Mouse (Mus musculus): ENCODE measurements at regions not wholly inside any gene's neighbourhood (a gene's known extent, or its start where the extent isn't known, plus 50 kb on each side); places are given as distances from the start of the nearest gene placed in this dataset.
A peak's percentile ranks its signal among the peaks of the same experiment; 100 is the strongest.

GRCm38 (mm10) chr13:84644024-84644423 is 421.9 kb downstream of the Tmem161b start:
- no peak for DNase-seq (ENCODE audit: low spot score)

GRCm38 (mm10) chr13:84646899-84647298 is 424.8 kb downstream of the Tmem161b start:
- no peak for DNase-seq (ENCODE audit: low spot score)

DNA sequence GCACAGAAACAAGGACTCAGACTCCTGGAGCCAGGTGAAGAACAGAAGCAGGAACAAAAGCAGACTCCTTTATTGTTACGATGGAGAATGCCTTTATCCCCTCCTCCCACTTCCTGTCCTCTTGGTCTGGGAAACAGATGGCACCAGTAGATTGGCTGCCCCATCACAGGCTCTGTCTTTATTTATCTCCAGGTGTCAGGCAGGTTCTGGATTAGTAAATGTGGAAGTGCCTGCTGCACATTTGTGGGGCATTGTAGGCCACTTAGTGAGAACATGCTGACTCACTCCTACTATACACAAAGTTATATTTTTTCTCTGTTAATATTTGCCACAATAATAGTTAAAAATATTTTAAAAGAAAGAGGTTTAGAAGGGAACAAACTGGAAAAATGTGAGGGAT is 426.0 kb downstream of the Tmem161b start:
- no peak for DNase-seq (ENCODE audit: low spot score)

DNA sequence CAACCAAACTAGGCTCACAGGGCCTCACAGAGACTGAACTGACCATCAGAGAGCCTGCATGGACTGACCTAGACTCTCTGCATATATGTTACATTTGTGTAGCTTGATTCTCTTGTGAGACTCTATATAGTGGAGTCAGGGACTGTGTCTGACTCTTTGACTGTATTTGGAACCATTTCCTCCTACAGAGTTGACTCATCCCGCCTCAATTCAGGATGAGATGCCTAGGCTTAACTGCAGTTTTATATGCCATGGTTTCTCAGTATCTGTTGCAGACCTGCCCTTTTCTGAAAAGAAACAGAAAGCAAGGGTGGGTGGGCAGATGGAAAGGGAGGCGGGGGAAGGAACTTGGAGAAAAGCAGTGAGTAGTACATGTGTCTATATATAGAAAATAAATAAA is 441.9 kb downstream of the Tmem161b start:
- DNase-seq (ENCODE audit: low spot score), result no peak

DNA sequence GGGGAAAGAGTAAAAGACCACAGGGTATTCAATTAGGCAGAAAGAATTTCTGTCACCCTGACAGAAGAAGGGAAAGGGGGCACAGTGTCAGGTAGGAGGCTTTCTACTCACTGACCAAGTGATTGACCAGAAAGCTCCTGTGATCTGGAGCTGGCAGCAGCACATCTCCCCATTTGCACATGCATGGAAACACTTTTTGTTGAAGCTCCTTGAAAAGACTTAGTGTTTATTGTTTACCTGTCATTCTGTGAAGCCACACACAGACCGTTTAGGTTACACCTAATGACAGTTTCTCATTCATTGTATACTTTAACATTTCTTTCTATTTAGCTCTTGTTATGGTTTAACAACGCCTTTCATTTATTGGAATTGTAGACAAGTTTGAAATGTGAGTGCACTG is 458.9 kb downstream of the Tmem161b start:
- DNase-seq (ENCODE audit: low spot score), result no peak

DNA sequence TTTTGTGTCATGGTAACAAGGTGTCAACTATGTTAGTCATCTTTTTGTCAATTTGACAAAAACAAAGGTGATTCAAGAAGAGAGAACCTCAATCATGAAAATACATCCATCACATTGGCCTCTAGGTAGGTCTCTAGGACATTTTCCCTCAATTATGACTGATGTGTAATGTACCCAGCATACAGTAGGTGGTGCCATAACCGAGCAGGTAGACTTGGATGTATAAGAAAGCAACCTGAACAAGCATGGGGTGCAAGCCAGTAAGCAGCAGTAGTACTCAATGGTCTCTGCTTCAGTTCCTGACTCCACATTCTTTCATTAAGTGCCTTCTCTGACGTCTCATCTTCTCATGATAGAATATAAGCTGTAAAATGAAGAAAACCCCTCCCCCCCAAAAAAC is 463.8 kb downstream of the Tmem161b start:
- no peak for DNase-seq (ENCODE audit: low spot score)

DNA sequence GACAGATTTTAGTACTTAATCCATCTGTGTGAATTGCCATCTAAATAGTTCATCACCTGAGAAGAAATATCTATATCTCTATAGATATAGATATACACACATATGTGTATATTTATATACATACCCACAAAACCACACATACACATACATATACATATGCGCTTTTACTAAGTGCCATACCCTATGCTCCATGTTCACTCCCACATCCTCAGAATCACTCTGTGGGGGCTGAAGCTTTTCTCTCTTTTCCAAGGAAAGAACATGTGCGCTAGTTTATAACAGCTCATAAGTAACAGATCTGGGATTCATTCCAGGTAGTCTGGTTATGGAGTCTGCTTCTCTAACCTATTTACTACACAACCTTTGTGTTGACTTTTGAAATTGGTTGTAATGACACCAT is 471.4 kb downstream of the Tmem161b start:
- no peak for DNase-seq (ENCODE audit: low spot score)

DNA sequence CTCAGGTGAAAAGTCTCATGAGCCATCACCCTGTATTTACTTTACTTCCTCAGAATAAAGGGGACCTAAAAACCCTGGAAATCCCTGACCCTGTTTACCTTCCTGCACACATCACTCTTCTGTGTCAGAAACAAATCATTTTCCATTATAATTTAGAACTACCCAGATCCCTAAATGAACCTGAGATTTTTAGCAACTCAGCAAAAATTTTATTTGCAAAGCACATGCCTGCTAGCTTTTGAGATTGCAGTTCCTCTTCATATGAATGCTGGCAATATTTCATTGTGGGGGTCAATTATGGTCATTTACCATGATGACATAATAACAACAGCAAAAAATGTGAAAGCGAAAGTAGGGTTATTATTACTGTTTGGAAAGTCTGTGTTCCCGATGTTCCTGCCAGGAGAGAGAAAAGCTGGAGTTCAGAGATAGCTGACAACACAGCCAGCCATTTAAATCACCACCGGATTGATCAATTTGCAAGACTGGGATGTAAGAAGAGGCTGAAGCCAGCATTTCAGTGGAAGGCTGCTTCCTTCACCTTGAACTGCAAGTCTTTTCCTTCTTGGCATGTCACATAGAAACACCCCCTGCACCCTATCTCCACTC is 476.5 kb downstream of the Tmem161b start:
- DNase-seq (ENCODE audit: low spot score), result no peak

- DNase-seq (ENCODE audit: low spot score), result no peak
Measured at GRCm38 (mm10) chr13:84741231-84741630, 448.0 kb upstream of the Ccnh start.

DNA sequence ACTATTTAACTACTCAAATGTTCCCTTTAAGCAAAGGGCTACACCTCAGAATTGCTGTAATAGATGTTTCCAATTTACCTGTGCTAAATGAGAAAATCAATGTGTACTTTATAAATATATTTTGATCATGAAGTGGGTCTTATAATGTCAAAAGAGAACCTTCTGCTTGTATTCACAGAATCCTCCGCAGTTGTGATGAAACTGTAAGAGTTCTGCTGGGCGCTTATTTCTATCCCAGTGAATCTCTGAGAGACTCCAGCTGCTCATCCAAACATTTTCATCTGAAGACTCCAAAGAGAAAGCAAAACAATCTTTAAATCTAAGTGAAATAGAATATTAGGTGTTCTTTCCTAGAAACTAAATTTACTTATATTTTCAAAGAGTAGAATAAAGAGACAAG is 440.9 kb upstream of the Ccnh start:
- no peak for DNase-seq (ENCODE audit: low spot score)

GRCm38 (mm10) chr13:84749214-84749613 is 440.0 kb upstream of the Ccnh start:
- no peak for DNase-seq (ENCODE audit: low spot score)

GRCm38 (mm10) chr13:84750136-84750535 is 439.1 kb upstream of the Ccnh start:
- DNase-seq (ENCODE audit: low spot score), result no peak

GRCm38 (mm10) chr13:84751576-84752490 is 437.4 kb upstream of the Ccnh start:
- DNase-seq (ENCODE audit: low spot score), result no peak

DNA sequence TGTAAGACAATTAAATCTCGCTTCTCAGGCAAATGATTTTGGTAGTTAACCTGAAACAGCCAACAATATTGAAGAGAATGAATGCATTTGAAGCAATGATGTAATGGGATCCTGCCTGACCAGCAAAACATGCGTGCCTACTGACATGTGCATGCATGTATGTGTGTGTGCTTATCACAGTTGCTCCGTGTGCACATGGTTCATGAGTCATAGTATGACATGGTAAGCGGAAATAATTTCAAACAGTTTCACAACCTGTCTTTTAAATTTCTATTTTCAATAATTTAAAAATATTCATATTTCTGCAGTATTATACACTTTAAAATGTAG is 436.8 kb upstream of the Ccnh start:
- DNase-seq (ENCODE audit: low spot score), result no peak

GRCm38 (mm10) chr13:84753751-84754500 is 435.3 kb upstream of the Ccnh start:
- DNase-seq (ENCODE audit: low spot score), result no peak

- DNase-seq (ENCODE audit: low spot score), result no peak
Measured at GRCm38 (mm10) chr13:84754821-84755725, 434.1 kb upstream of the Ccnh start.

- no peak for DNase-seq (ENCODE audit: low spot score)
Measured at GRCm38 (mm10) chr13:84756796-84757335, 432.3 kb upstream of the Ccnh start.

DNA sequence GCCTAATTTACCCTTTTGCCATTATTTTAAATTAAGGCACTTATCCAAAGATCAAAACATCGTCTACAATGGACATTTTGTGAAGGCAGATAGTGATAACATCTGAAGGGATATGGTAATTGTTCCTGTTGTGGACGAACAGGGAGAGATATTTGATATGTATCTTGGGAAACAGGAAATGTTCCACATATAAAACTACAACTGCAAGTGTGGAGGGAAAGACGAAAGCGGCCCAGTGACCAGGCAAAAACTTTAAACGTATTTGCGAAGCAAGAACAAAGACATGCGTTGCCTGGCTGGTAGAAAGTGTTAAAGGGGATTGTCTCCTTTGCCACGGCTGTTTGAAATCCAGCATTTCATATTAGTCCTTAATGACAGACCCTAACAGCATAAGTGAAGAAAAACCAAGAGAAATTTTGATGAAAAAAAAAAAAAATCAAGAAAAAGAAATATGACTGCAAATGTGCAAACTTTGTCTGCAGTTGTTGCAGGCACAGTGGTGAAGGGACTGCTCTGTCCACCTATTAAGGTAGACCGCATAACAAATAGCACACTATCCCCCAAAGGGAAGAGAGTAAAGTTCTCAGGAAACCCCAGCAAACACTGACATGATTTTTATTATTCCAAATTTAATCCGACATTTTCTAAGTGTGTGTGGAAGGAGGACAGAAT is 431.2 kb upstream of the Ccnh start:
- DNase-seq (ENCODE audit: low spot score), result no peak

DNA sequence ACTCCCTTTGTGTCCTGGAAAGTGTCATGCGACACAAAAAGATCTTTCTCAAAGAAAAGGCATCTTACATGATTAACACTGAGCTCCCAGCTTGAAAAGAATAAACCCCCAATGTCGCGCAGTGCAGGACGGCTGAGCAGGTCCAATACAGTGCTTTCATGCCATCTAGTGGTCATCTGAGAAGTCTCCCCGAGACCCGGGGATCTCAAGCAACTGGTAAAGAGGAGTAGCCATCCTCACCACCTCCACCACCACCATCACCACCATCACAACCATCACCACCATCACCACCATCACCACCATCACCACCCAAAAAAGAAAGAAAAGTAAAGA is 430.7 kb upstream of the Ccnh start:
- DNase-seq (ENCODE audit: low spot score), result peak; percentile 28

GRCm38 (mm10) chr13:84759061-84759460 is 430.1 kb upstream of the Ccnh start:
- no peak for DNase-seq (ENCODE audit: low spot score)

DNA sequence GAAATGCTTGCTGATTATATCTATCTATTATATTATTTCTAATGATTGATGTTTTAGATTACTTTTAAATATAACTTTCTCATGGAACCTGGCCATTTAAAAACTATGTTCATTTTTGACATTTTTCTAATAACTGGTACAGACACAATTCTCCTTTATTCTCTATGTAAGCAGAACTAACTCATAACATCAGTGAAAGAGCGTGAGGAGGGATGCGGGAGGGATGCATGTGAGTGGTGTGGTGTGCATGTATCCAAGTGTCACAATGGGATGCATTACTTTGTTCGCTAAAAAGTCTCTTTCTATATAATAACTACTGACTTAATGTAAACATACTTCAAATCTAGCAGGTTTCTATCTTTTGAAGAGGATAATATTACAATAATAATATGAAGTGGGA is 428.7 kb upstream of the Ccnh start:
- no peak for DNase-seq (ENCODE audit: low spot score)

Data from heart, adult 8-10 months (tissue).